Mouse (Mus musculus): ENCODE results near the gene Fbxo36. TPM values are rescaled to one million over a fixed set of nuclear protein-coding genes. Genes with fewer than 3 reads are reported as not detected.

Gene Fbxo36
- polyA plus RNA-seq, 1 experiment from 2014 or later, result 11.8 TPM

- ATAC-seq (replicated peaks; ENCODE audit: low FRiP score, low TSS enrichment, low read depth) (no peak), DNase-seq (ENCODE audit: low spot score) (no peak)
- 71% methylated on average over 9 of the region's 9 CpGs for WGBS
- Histone ChIP-seq H3K36me3 (ENCODE audit: control insufficient read depth, insufficient read depth, low read length) (no peaks in the 10 kb centered on the region), H3K4me3 (ENCODE audit: low read depth, low read length) (no peak overlapping the region), H3K4me2 (ENCODE audit: low read length) (no peak overlapping the region), H3K9me3 (ENCODE audit: control insufficient read depth, low read length) (no peaks in the 10 kb centered on the region), H3K27ac (ENCODE audit: low read depth) (no peak overlapping the region), H3K4me1 (replicated peaks; ENCODE audit: control insufficient read depth, insufficient read depth, low read length) (no peaks in the 10 kb centered on the region; the same call in 1 of the 2 replicates), H3K9ac (ENCODE audit: low read length) (no peak overlapping the region), H3K27me3 (replicated peaks; ENCODE audit: control insufficient read depth, insufficient read depth, low read length) (peaks cover 33% of the 10 kb centered on the region)
Observed at GRCm38 (mm10) chr1:84935668-84936067, 96.0 kb downstream of the Fbxo36 start.

GRCm38 (mm10) chr1:84936716-84937510 lies 97.3 kb downstream of the Fbxo36 start:
- Histone ChIP-seq H3K27ac (ENCODE audit: low read depth) (no peak overlapping the region), H3K4me3 (ENCODE audit: low read depth, low read length) (no peak overlapping the region), H3K27me3 (replicated peaks; ENCODE audit: control insufficient read depth, insufficient read depth, low read length) (peaks cover 33% of the 10 kb centered on the region), H3K9ac (ENCODE audit: low read length) (no peak overlapping the region), H3K4me2 (ENCODE audit: low read length) (no peak overlapping the region), H3K9me3 (ENCODE audit: control insufficient read depth, low read length) (no peaks in the 10 kb centered on the region), H3K4me1 (replicated peaks; ENCODE audit: control insufficient read depth, insufficient read depth, low read length) (no peaks in the 10 kb centered on the region; the same call in 1 of the 2 replicates), H3K36me3 (ENCODE audit: control insufficient read depth, insufficient read depth, low read length) (no peaks in the 10 kb centered on the region)
- DNase-seq (ENCODE audit: low spot score), result no peak
- WGBS, result 85% methylated on average over 19 of the region's 19 CpGs
- ATAC-seq (replicated peaks; ENCODE audit: low FRiP score, low TSS enrichment, low read depth), result no peak

- Histone ChIP-seq H3K4me3 (ENCODE audit: low read depth, low read length) (no peak overlapping the region), H3K27me3 (replicated peaks; ENCODE audit: control insufficient read depth, insufficient read depth, low read length) (peaks cover 14% of the 10 kb centered on the region), H3K36me3 (ENCODE audit: control insufficient read depth, insufficient read depth, low read length) (no peaks in the 10 kb centered on the region), H3K4me1 (replicated peaks; ENCODE audit: control insufficient read depth, insufficient read depth, low read length) (no peaks in the 10 kb centered on the region), H3K9me3 (ENCODE audit: control insufficient read depth, low read length) (no peaks in the 10 kb centered on the region), H3K4me2 (ENCODE audit: low read length) (no peak overlapping the region), H3K9ac (ENCODE audit: low read length) (no peak overlapping the region), H3K27ac (ENCODE audit: low read depth) (no peak overlapping the region)
- 66% methylated on average over 4 of the region's 4 CpGs for WGBS
- DNase-seq (ENCODE audit: low spot score) (no peak), ATAC-seq (replicated peaks; ENCODE audit: low FRiP score, low TSS enrichment, low read depth) (no peak)
Observed at GRCm38 (mm10) chr1:84939466-84939865, 99.8 kb downstream of the Fbxo36 start.

- Histone ChIP-seq H3K9me3 (ENCODE audit: control insufficient read depth, low read length) (no peaks in the 10 kb centered on the region), H3K4me1 (replicated peaks; ENCODE audit: control insufficient read depth, insufficient read depth, low read length) (no peaks in the 10 kb centered on the region), H3K9ac (ENCODE audit: low read length) (no peak overlapping the region), H3K4me3 (ENCODE audit: low read depth, low read length) (no peak overlapping the region), H3K36me3 (ENCODE audit: control insufficient read depth, insufficient read depth, low read length) (no peaks in the 10 kb centered on the region), H3K27ac (ENCODE audit: low read depth) (no peak overlapping the region), H3K4me2 (ENCODE audit: low read length) (no peak overlapping the region), H3K27me3 (replicated peaks; ENCODE audit: control insufficient read depth, insufficient read depth, low read length) (peaks cover 8% of the 10 kb centered on the region)
- ATAC-seq (replicated peaks; ENCODE audit: low FRiP score, low TSS enrichment, low read depth) (no peak), DNase-seq (ENCODE audit: low spot score) (no peak)
- WGBS, result 90% methylated on average over 2 of the region's 2 CpGs
Observed at GRCm38 (mm10) chr1:84940322-84940721, 100.7 kb downstream of the Fbxo36 start.

GRCm38 (mm10) chr1:84942666-84943065 lies 103.0 kb downstream of the Fbxo36 start:
- H3K4me3 ChIP-seq (ENCODE audit: low read depth, low read length), result no peak overlapping the region
- H3K27ac ChIP-seq (ENCODE audit: low read depth), result no peak overlapping the region
- H3K27me3 ChIP-seq (replicated peaks; ENCODE audit: control insufficient read depth, insufficient read depth, low read length), result no peaks in the 10 kb centered on the region
- DNase-seq (ENCODE audit: low spot score), result no peak
- no peaks in the 10 kb centered on the region for H3K4me1 ChIP-seq (replicated peaks; ENCODE audit: control insufficient read depth, insufficient read depth, low read length)
- H3K9me3 ChIP-seq (ENCODE audit: control insufficient read depth, low read length), result no peaks in the 10 kb centered on the region
- H3K36me3 ChIP-seq (ENCODE audit: control insufficient read depth, insufficient read depth, low read length), result no peaks in the 10 kb centered on the region
- no peak overlapping the region for H3K9ac ChIP-seq (ENCODE audit: low read length)
- H3K4me2 ChIP-seq (ENCODE audit: low read length), result no peak overlapping the region
- ATAC-seq (replicated peaks; ENCODE audit: low FRiP score, low TSS enrichment, low read depth), result no peak

- Histone ChIP-seq H3K4me2 (ENCODE audit: low read length) (no peak overlapping the region), H3K9me3 (ENCODE audit: control insufficient read depth, low read length) (no peaks in the 10 kb centered on the region), H3K27ac (ENCODE audit: low read depth) (no peak overlapping the region), H3K36me3 (ENCODE audit: control insufficient read depth, insufficient read depth, low read length) (no peaks in the 10 kb centered on the region), H3K4me3 (ENCODE audit: low read depth, low read length) (no peak overlapping the region), H3K4me1 (replicated peaks; ENCODE audit: control insufficient read depth, insufficient read depth, low read length) (no peaks in the 10 kb centered on the region), H3K27me3 (replicated peaks; ENCODE audit: control insufficient read depth, insufficient read depth, low read length) (no peaks in the 10 kb centered on the region), H3K9ac (ENCODE audit: low read length) (no peak overlapping the region)
- ATAC-seq (replicated peaks; ENCODE audit: low FRiP score, low TSS enrichment, low read depth) (no peak), DNase-seq (ENCODE audit: low spot score) (no peak)
- 95% methylated on average over 4 of the region's 4 CpGs for WGBS
Observed at GRCm38 (mm10) chr1:84943549-84943948, 103.9 kb downstream of the Fbxo36 start.

GRCm38 (mm10) chr1:84945950-84946349 lies 106.3 kb downstream of the Fbxo36 start:
- 69% methylated on average over 3 of the region's 3 CpGs for WGBS

GRCm38 (mm10) chr1:84947390-84947789 lies 107.7 kb downstream of the Fbxo36 start:
- H3K9me3 ChIP-seq (ENCODE audit: control insufficient read depth, low read length), result no peaks in the 10 kb centered on the region
- no peak overlapping the region for H3K4me3 ChIP-seq (ENCODE audit: low read depth, low read length)
- no peak overlapping the region for H3K4me2 ChIP-seq (ENCODE audit: low read length)
- ATAC-seq (replicated peaks; ENCODE audit: low FRiP score, low TSS enrichment, low read depth) (no peak), DNase-seq (ENCODE audit: low spot score) (no peak)
- no peaks in the 10 kb centered on the region for H3K27me3 ChIP-seq (replicated peaks; ENCODE audit: control insufficient read depth, insufficient read depth, low read length)
- H3K9ac ChIP-seq (ENCODE audit: low read length), result no peak overlapping the region
- H3K4me1 ChIP-seq (replicated peaks; ENCODE audit: control insufficient read depth, insufficient read depth, low read length), result no peaks in the 10 kb centered on the region
- no peak overlapping the region for H3K27ac ChIP-seq (ENCODE audit: low read depth)
- 66% methylated on average over 2 of the region's 2 CpGs for WGBS
- H3K36me3 ChIP-seq (ENCODE audit: control insufficient read depth, insufficient read depth, low read length), result no peaks in the 10 kb centered on the region

More at GRCm38 (mm10) chr1:84945950-84946349, 106.3 kb downstream of the Fbxo36 start:
- DNase-seq (ENCODE audit: low spot score), result no peak
- Histone ChIP-seq H3K4me2 (ENCODE audit: low read length) (no peak overlapping the region), H3K9ac (ENCODE audit: low read length) (no peak overlapping the region), H3K27ac (ENCODE audit: low read depth) (no peak overlapping the region), H3K9me3 (ENCODE audit: control insufficient read depth, low read length) (no peaks in the 10 kb centered on the region), H3K27me3 (replicated peaks; ENCODE audit: control insufficient read depth, insufficient read depth, low read length) (no peaks in the 10 kb centered on the region), H3K4me3 (ENCODE audit: low read depth, low read length) (no peak overlapping the region), H3K36me3 (ENCODE audit: control insufficient read depth, insufficient read depth, low read length) (no peaks in the 10 kb centered on the region), H3K4me1 (replicated peaks; ENCODE audit: control insufficient read depth, insufficient read depth, low read length) (no peaks in the 10 kb centered on the region)
- no peak for ATAC-seq (replicated peaks; ENCODE audit: low FRiP score, low TSS enrichment, low read depth)
